Mouse (Mus musculus): ENCODE results near the gene Tespa1.
"Not testable (repeated sequence)": the region's sequence is repeated elsewhere in the genome, so short reads cannot be mapped to it uniquely, and the experiment has no call there.

The Tespa1 gene

DNA sequence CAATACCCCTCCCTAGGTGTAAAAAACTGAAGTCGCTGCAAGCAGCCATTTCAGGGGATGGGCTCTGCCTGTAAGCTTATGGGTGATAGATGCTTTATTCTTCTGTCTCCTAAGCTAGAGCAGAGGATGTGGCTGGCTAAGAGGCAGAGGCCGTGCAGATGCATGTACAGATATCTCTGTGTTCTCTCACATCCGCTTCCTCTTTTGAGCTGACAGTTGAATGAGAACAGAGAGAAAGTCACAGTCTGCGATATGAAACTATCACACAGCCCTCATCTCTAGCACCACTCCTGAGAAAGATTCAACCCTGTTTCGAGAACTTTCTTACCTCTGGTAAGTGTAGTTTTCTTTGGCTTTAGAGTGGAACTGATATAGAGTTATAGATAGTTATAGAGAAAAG lies at the start of gene Tespa1:
TSS of gene Tespa1 (plus strand) at position 234 of the 400 bp plus-strand sequence.
- no peak for DNase-seq (ENCODE audit: extremely low spot score, low read depth, low spot score)

DNA sequence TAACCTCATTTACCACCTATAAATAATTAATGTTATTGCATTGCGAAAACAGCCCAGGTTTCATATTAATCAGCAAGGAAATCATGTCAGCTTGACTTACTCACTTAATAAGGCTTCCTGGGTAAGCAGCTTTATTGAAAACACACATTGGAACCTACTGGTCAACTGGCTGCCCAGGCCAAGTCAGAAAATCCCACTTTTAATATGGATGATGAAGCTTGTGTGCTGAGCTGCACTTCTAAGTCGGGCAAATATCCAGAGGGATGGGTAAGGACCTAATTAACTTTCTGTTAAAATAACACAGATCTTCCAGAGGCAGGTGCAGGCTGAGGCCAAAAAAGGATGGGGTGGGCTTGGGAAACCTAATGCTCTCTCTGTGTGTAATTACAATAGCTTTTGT lies 46.9 kb upstream of the Tespa1 start:
- DNase-seq (ENCODE audit: extremely low spot score, low read depth, low spot score), result no peak

DNA sequence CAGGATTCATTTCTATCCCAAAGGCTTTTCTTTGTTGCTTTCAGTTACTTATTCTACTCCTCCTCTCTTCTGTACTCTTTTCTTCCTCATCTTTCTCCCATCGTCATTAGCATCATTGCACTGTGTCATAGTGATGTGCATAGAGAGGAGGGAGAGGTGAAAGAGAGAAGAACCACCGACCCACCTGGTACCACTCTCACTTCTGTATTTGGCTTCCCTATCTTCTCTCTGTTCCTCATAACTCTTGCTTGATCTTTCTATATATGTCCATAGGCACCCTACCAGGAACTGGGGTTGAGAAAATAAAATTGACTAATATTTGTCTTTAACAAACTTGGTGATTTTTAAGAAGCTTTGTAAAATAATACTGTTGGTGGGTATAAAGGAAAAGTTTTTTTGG lies 46.2 kb upstream of the Tespa1 start:
- DNase-seq (ENCODE audit: extremely low spot score, low read depth, low spot score), result no peak

DNA sequence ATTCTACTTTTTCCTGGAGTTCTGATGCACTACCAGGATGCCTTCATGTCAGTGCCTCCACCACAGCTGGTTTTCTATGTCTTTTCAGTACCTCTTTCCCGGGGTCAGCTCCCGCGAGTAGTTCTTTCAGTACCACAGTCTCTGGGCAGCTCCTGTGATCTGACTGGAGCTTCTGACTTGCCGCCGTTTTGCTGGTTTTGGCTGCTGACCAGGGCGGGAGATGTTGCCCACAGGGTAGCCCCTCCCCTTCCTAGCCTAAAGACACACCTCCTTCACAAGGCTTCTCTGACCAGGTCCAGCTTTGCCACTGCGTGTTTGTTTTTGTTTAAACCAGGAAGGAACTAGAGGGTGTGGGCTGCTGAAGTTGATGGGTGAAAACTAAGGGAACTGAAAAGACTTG lies 42.6 kb upstream of the Tespa1 start, which contains the start of gene Neurod4:
TSS of gene Neurod4 (minus strand) at position 175 of the 400 bp plus-strand sequence.
- DNase-seq (ENCODE audit: extremely low spot score, low read depth, low spot score), result peak; percentile 26

DNA sequence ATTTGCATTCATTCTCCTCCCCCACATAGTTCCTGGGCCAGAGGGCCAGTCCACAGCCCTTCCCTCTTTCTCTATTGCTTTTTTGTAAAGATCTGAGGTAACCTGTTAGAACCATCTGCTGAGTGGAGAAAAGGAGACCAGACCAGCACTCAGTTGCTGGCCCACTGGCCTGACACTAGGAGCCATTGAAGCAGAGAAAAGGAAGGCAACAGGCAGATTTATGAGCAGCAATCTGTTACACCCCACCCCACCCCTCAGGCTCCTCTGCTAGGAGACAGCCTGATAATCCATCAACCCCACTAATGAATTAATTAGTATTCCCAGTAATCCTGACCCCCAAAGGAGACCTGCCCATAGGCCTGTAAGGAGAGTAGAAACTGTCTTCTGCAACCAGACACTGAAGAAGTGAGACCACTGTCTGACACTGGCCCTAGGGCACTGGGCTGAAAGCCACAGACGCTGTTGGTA lies 40.7 kb upstream of the Tespa1 start:
- no peak for DNase-seq (ENCODE audit: extremely low spot score, low read depth, low spot score)

DNA sequence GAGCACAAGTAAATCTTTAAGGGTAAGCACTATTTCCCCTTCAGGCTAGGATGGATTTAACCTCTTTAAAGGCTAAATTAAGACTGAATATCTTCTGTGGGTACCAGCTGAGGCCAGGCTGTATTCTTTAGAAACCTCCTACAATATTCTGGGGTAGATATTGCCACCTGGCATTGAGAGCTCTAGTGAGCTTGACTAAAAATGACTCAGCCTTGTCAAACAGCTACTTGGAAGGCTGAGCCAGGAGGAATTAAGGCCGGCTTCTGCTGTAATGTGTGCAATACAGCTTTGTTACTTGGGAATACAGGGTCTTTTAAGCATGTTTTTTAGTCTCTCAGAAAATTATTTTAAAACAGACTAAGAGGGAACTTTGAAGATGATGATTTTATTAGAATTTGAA lies 35.5 kb upstream of the Tespa1 start:
- DNase-seq (ENCODE audit: extremely low spot score, low read depth, low spot score), result no peak

DNA sequence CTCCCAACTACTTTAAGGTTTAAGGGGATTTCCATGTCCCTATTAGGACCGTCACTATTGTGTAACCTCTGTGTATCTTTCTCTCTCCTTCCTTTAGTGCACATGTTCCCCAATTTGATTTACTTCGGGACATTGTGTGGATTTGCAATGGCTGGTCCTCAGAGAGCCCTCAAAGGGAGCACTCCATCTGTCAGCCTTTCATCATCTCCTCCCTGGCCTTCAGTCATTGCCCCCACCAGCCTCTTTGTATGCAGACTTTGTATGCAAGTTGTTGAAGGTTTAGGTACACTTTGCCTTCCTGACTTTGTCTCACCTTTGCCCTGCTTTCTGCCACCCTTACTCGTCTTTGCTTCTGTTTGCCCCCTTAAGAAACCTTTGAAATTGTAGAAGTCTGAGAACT lies 34.7 kb upstream of the Tespa1 start:
- DNase-seq (ENCODE audit: extremely low spot score, low read depth, low spot score), result no peak

DNA sequence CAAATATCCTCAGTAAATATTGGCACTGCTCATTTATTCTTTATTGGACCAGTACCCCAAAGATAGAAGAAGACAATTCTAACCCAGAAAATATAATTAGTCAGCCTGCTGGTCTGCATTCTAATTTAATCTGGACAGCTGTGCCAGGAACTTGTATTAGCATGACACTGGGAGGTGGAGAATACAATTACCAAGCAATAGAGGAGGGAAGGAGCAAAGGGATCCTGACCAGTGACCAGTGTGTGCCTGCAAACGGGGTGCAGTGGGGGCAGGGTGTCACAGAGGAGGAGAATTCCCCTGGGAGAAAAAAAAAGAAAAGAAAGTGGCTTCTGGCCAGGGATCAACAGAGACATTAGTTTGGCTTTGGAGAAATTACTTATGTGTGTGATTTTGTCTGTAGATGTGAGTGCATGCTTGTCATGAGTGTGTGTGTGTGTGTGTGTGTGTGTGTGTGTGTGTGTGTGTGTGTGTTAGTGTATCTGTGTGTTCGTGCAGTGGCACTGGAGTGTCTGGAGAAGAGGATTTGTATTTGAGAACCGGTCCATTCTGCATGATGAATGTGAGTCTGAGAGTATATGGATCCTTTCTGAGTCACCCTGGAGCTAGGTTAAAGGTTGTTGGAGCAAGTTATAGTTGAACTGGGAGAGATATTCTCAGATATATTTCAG lies 28.8 kb upstream of the Tespa1 start:
- no peak for DNase-seq (ENCODE audit: extremely low spot score, low read depth, low spot score)

DNA sequence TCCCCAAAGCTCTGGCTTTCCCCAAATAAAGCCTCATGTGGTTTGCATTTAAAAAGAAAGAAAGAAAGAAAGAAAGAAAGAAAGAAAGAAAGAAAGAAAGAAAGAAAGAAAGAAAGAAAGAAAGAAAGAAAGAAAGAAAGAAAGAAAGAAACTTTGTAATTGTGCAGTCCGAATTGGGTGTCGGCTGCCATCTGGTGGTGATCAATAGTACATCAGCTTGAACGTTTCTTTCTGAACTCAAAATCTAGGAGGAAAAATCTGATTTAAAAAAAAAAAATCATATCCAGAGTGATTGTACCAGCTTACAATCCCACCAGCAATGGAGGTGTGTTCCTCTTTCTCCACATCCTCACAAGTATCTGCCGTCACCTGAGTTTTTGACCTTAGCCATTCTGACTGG lies 23.9 kb upstream of the Tespa1 start:
- not testable (repeated sequence) for DNase-seq (ENCODE audit: extremely low spot score, low read depth, low spot score)

DNA sequence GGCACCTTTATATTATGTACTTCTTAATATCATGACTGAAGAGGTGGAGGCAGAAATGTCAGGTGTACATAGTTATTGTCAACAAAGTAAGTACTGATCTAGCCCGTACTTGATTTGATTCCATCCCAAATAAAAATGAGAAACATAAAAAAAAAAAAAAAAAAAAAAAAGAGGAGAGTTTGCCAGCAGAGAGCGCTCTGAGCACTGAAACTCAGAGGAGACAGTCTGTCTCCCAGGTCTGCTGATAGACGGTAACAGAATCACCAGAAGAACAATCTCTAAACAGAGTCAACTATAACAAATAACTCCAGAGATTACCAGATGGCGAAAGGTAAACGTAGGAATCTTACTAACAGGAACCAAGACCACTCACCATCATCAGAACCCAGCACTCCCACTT lies 18.5 kb upstream of the Tespa1 start:
- DNase-seq (ENCODE audit: extremely low spot score, low read depth, low spot score), result not testable (repeated sequence)

DNA sequence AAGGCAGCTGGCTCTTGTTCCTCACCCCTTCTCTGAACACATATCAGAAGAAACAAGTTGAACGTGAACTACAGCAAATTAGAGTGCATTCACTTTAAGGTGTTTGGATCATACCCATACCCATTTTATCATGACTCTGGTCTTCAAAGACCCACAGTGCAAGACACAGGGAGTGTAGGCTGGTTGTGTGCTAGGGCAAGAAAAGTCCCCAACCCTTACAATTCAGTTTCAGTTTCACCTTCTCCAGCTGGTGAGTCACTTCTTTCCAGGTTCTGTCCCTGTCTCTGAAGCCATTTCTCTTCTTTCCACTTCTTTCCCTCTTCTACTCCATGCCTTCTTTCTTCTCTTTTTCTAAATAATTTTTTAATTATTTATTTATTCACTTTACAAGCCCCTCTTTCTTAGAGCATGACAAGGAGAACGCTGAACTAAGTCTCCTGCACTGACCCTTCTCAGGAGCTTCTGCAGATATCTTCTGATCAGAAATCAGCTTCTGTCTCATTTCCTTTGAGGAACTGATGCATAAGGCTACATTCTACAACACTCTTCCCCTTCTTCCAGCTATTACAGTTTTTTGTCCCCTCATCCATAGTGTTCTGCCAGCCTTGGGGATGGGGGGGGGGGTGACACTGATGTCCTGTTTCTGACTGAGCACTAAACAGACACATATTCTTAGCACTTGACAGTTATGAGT lies 11.0 kb upstream of the Tespa1 start:
- no peak for DNase-seq (ENCODE audit: extremely low spot score, low read depth, low spot score)

DNA sequence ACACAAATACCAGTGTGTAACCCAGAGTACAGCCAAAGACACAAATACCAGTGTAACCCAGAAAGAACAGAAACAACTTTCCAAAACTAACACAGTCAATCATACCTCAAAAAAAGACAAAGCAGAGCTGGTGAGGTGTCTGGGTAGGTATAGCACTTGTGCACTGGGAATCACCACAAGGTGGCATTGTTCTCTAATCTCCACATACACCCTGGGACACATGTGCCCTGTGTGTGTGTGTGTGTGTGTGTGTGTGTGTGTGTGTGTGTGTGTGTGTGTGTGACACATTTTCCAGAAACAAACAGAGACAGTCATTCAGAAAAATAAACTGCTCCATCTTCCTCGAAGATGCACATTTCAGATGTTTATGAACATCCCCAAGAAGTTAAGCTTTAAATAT lies 9.1 kb upstream of the Tespa1 start:
- no peak for DNase-seq (ENCODE audit: extremely low spot score, low read depth, low spot score)

DNA sequence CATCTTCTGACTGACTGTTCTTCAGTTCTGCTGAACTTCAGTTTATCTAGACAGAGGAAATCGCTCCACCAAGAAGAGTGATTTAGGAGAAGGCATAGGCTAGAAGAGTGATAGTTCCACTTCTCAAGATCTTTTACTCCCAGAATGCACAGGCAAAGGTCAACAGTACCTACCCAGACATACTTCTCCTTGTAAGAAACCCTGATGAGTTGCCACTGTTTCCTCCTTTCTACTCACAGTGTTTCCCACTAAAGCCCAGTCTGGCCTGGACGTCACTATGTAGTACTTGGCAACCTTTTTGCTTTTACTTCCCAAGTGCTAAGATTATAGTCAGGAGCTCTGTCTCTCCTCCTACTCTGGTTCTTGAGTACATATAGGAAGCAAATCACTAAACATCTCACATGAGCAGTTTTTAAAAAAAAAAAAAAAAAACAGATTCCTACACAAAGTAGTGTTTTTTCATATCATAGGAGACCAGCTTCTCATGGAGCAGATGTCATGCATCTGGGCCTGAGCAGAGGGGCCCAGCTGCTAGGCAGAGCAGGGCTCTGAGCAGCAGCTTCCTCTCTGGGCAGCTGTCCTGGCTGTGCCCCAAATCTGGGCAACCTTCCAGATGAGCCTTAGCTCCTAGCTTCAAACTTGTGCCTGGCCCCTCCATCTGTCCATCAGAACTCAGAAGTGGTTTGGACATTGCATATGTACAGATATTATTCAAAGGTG lies 8.4 kb upstream of the Tespa1 start:
- no peak for DNase-seq (ENCODE audit: extremely low spot score, low read depth, low spot score)

DNA sequence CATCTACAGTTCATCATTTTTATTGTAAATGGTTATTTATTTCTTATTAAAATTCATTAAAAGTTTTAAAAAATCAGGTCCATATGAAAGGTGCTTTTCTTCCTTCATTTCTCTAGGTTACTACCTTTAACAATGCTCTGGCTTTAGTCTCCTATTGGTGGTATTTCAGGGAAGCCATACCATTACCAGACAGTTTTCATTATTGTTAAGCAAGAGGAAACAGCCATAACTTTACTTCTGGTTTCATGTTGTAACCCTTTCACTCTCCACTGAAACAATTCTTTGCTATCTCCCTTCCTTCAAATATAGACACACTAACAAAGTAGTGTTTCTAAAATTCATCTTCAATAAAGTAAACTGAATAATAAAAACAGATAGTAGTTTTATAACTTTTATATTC lies 6.8 kb upstream of the Tespa1 start:
- DNase-seq (ENCODE audit: extremely low spot score, low read depth, low spot score), result no peak

DNA sequence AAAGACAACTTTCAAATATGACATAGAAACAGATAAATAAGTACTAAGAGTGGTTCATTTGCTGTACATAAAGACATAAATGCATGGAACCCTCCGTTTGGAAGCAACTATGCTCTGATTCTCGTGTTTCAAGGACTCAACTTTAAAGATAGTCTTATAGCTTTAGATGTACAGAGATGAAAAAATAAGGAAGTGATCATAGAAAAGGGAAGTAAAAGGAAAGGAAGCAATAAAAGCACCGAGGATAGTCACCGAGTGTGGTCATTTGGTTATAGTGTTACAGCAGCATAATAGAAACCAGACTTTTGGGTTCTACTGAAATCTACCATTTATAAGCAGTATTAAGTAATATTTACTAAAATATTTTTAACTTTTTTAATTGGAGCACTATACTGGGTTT lies 4.0 kb upstream of the Tespa1 start:
- no peak for DNase-seq (ENCODE audit: extremely low spot score, low read depth, low spot score)

DNA sequence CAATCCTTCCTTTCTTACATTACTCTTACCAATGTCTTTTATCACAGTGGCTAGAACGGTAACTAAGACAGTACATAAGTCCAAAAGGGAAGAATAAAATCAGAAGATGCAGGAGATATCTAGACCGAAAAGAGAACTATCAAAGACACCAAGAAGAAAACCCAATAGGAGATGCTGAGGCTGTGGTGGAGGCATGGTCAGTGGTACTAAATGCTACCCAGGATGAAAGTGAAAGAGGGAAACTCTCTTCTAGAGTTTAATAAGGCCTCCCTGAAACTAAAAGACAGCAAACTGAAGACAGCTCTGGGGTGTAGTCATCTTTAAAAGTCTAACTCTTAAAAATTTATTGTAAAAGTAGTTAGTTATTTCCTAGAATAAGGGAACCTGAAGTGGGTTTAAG lies 2.0 kb upstream of the Tespa1 start:
- DNase-seq (ENCODE audit: extremely low spot score, low read depth, low spot score), result no peak

DNA sequence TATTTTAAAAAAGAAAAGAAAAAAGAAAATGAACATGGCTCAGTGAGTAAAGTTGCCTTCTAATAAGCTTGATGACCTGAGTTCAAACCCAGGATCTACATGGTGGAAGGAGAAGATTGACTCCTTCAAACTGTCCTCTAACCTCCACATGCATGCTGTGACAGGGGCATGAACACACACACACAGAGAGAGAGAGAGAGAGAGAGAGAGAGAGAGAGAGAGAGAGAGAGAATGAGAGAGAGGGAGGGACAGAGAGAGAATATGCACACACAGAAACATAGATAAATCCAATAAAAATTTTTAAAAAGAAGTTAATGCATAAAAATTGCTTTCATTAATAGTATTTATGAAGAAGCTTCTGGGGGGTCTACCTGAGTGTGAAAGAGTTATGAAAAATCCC lies 608 bp upstream of the Tespa1 start:
- DNase-seq (ENCODE audit: extremely low spot score, low read depth, low spot score), result no peak

DNA sequence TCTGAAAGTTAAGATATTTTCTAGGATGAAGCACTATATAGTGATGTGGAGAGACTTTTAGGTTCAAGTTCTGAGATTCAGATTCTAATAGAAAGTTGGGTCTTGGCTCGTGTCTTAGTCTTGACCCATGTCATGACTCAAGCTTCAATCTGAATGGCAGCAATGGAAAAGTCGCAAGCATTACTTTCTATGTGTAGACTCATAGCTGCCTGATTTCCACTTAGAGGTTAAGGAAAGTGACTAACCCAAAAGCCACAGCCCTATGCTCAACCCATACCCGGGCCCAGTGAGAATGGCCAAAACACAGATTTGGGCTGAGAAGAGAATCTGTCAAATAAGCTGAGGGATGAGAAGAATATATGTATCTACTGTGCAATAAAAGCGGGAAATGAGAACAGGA lies 1.6 kb downstream of the Tespa1 start:
- DNase-seq (ENCODE audit: extremely low spot score, low read depth, low spot score), result no peak

DNA sequence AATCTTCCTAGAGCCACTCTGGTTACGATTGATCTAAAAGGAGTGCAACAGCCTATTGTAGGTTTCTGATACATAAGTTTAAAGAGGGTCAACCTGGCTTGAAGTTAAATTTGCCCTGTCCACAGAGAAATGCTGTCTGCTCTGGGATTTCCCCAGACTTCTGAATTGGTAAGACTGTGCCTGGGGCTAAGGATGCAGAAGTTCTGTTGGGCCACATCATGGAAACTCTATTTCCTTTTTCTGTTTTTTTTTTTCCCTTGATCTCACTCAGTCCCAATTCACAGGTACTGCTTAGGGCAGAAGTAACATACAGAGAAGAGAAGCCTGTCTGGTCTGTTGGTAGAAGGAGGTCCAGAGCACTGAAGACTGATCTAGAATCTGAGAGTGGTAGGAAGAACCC lies 8.0 kb downstream of the Tespa1 start:
- DNase-seq (ENCODE audit: extremely low spot score, low read depth, low spot score), result no peak

DNA sequence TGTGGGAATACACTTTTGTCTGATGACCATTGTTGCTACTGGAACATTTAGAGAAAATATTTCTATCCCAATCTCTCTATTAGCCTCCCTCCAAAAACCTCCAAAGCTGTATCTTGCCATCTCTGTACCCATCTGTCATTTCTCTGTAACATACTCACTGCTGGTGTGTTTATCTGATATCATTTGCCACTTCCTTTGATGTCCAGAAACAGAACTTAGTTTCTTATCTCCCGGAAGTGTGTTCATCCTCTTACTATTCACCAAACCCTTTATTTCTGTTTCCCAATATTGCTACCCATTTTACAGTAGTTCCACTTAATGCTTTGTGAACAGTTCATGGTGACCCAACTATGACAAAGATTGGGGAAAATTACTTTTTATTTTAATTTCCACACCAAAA lies 13.7 kb downstream of the Tespa1 start:
- no peak for DNase-seq (ENCODE audit: extremely low spot score, low read depth, low spot score)

DNA sequence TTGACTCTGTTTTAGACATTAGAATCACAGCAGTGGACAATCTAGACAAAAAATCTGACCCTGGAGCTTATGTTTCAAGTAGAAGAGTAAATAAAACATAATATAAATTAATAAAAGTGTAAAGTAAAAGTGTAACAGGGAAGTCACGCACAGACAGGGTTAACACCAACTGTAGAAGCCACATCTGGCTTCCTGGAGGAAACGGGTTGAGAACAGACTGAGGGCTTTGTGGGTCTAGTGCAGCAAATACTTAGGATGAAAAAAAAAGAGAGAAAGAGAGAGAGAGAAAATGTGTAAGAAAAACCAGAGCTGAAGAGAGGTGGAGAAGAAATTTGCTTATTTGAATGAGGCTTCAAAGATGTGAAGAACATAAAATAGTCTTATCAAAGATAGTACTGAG lies 14.9 kb downstream of the Tespa1 start:
- DNase-seq (ENCODE audit: extremely low spot score, low read depth, low spot score), result no peak

DNA sequence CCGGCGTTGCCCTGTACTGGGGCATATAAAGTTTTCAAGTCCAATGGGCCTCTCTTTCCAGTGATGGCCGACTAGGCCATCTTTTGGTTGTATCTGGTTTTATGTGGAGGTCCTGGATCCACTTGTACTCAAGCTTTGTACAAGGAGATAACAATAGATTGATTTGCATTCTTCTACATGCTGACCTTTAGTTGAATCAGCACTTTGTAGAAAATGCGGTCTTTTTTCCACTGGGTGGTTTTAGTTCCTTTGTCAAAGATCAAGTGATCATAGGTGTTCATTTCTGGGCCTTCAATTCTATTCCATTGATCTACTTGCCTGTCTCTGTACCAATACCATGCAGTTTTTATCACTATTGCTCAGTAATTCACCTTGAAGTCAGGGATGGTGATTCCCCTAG lies 17.4 kb downstream of the Tespa1 start:
- DNase-seq (ENCODE audit: extremely low spot score, low read depth, low spot score), result not testable (repeated sequence)

Data from hindlimb bud, embryonic 11.5 days (tissue).